Mouse (Mus musculus): ENCODE measurements around the gene Slc25a20.

The Slc25a20 gene

DNA sequence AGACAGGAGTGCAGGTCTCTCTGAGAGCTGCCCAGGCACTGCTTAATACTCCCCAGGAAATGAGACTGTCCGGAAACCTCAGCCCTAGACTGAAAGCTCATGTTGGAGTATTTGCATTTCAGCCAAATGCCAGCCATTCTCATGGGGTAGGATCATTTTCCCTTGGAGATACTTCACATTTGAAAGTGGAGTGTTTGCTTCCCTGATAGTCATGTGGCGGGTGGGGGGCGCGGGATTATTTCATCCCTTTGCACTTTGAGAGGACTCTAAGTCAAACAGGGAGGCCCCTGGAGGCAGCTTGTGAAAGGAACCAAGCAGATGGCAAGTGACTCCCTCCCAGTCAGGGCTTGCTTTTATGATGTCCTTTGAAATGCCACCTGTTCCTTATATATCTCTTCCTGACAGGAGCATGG, 24.6 kb downstream of the Slc25a20 start:
- in situ Hi-C loops (cut with MboI, MseI): no loop called here

DNA sequence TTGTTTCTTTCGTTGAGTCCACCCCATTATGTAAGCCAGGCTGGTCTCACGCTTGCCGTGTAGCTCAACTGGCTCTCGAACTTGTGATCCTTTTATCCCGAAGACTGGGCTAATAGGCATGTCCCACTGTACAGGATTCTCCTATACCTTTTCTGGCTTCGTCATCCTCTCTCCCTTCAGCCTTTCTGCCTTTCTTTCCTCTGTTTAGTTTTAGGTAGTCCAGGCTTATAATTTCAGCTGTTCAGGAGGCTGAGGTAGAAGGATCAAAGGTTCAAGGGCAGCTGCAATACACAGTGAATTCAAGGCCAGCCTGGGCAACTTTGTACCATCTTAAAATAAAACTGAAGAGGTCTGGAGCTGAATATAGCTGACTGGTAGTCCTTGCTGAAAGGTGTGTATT, 25.3 kb downstream of the Slc25a20 start:
- in situ Hi-C loops (cut with MboI, MseI): no loop called here

DNA sequence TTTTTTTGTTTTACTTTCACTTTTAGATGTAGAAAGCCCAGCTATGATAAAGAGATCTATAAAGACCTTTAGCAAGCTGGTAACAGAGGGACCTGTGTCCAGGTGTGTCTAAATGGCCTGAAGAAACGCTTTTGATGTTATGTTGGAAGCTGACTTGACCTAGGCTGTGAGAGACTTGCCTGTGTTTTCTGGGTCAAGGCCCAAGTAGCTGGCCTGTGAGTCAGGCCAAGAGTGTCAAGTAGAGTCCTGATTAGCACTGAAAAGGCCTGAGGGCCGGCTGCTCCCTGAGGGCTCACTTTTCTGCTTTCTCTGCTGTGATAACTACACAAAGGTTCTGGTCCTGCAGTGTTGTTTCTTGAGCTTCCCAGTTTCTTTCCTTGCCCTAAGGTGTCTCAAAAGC, 25.8 kb downstream of the Slc25a20 start:
- in situ Hi-C loops (cut with MboI, MseI): no loop called here

DNA sequence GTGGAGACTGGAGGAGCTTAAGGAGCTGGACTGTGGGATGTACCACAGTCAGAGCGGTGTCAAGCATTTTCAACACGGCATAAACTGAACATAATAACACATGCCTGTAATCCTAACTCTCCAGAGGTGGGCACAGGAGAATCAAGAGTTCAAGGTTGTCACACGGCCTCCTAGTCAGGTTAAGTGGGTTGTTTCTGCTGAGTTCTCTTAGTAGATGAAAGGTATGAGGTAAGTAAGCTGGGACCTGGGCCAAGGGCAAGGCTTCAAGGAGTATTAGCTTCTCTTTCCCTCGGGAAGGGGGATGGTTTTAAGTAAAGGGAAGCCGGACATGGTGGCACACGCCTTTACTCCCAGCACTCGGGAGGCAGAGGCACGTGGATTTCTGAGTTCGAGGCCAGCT, 26.6 kb downstream of the Slc25a20 start:
- in situ Hi-C loops (cut with MboI, MseI): no loop called here

DNA sequence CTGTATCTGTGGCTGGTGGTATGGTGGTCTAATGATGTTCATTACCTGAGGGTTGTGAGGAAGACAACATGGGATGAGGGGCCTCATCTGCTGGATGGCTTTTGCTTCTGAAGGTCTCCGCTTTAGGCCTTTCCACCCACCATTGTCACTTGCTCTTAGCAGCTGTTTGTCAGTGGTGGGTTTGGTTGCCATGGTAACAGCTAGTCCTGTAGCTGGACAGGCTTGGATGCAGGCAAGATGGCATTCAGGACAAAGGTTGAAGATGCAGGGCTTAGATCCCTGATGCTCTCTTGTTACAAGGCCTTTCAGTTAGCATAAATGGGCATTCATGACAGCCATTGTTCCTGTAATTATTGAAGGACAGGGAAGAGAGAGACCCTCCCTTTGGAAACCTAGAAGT, 27.2 kb downstream of the Slc25a20 start, which contains the start of gene Prkar2a:
Prkar2a (plus strand) TSS at position 209 of the 400 bp plus-strand sequence.
- in situ Hi-C loops (cut with MboI, MseI): no loop called here

DNA sequence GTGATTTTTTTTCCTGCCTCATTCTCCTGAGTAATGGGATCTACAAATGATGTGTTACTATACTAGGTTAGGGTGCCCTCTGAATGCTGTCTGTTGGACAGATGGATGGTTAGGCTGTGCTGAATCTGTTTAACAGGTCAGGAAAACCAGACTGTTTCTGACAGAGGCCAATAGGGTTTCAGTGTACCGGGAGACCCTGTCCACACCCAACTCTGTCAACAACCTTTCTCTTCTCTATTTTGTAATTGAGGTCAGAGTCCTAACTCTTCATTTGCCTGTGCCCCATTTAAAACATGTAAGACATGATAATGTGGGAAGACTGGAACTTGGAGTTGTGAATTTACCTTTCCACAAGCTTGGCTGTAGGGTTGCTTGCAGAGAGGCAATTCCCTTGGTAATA, 28.1 kb downstream of the Slc25a20 start:
- in situ Hi-C loops (cut with MboI, MseI): no loop called here

DNA sequence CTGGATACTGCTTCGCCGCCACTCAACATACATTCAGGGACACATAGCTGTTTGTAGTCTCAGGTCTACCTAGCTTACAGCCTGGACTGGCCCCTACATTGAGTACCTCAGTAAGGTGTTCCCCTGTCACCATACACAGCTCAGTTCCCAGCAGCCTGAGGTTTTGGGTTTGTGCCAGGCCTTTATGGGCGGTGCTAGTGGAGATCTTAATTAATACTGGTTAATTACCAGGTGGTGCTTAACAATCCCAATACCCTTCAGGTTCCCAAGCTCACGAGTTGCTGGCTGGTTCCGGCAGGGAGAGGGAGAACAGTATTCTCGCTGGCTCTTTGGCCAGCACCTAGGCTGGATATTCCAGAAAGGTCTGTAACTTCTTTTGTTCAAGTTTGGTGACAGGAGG, 29.0 kb downstream of the Slc25a20 start:
- in situ Hi-C loops (cut with MboI, MseI): no loop called here

DNA sequence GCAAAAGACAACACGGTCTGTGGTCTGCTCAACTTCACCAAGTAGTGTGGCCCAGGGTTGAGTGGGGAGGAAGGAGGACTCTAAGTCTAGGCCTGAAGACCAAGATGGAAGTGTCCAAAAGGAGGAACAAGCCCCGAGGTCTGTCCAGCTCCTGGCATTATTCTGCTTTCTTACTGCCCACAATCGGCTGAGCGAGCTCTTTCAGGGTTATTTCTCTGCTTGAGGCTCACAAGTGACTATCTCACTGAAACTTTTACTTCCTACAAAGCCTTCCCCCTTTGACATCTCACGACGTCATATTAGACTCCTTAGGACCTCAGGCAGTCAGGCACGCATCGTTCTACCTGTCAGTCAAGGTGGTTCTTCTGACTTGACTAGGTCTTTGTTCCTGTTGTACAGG, 29.5 kb downstream of the Slc25a20 start:
- in situ Hi-C loops (cut with MboI, MseI): no loop called here

DNA sequence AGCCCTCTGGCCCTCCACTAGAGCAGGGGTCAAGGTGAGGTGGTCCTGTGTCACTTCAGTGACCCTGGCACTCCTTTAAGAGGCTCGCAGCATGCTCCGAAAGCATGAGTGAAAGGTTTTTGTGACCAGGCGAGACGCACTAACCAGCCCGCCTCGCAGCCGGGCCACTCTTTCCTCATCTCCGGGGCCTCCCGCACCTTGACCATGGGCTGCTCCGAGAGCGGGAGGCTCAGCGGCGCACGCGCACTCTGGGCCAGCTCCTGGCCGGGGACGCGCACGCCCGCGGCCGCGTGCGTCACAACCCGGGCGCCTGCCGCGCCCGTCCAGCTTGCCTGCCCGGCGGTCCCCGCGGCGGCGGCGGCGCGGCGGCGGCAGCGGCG, 29.9 kb downstream of the Slc25a20 start:
- in situ Hi-C loops (cut with MboI, MseI): no loop called here

DNA sequence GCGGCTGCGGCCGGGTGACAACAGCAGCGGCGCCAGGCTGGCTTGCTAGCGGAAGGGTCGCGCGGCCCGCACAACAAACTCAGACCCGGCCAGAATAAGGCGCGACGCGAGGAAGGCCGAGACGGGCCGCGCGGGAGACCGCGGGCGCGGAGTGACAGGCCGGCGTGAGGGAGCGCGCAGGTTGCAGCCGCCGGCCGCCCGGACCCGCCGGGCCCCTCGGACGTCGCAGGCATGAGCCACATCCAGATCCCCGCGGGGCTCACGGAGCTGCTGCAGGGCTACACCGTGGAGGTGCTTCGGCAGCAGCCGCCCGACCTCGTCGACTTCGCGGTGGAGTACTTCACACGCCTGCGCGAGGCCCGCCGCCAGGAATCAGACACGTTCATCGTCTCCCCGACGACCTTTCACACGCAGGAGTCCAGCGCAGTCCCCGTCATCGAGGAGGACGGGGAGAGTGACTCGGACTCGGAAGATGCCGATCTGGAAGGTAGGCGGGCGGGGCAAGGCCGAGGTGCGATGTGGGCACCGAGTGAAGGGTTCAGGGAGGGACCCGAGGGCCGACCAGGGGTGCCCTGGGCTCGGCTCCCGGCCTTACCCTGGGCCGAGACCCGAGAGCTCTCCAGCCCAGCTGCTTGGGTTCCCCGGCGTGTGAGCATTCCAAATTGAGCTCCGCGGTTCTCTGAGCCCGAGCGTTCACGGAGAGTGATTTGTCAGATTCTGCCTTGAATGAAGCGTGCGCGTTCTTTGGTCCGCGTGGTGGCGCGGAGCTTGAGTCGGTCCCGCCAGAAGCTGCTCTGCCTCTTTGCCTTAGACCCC, 30.5 kb downstream of the Slc25a20 start:
- in situ Hi-C loops (cut with MboI, MseI): no loop called here

DNA sequence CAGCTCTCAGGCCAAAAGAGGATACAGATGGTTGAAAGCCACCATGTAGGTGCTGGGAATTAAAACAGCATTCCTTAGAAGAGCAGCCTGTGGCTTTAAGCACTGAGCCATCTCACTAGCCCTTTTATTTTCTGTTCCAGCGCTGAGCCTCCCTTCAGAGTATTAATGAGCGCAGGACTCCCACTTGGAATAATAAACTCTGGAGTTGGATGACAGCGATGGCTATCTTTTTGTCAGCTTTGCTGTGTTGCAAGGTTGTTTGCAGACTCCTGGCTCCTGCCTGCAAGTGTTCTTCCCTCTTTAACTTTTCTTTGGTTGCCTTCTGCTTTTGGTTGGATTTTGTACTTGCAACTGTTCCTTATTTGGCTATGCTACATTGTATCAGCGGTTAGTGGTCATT, 32.1 kb downstream of the Slc25a20 start:
- in situ Hi-C loops (cut with MboI, MseI): no loop called here

DNA sequence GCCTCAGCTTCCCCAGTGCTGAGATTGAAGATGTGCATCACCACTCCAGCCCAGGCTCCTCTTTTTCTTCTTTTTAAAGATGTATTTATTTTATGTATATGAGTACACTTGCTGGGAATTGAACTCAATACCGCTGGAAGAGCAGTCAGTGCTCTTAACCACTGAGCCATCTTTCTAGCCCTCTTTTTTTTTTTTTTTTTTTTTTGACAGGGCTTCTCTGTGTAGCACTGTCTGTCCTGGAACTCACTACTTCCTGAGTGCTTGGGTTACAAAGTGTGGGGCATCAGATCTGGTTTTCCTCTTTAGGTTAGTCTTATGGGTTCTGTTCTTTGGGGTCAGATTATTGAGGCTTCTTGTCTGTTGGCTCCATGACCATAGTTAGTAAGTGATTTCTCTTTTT, 32.6 kb downstream of the Slc25a20 start:
- in situ Hi-C loops (cut with MboI, MseI): no loop called here

DNA sequence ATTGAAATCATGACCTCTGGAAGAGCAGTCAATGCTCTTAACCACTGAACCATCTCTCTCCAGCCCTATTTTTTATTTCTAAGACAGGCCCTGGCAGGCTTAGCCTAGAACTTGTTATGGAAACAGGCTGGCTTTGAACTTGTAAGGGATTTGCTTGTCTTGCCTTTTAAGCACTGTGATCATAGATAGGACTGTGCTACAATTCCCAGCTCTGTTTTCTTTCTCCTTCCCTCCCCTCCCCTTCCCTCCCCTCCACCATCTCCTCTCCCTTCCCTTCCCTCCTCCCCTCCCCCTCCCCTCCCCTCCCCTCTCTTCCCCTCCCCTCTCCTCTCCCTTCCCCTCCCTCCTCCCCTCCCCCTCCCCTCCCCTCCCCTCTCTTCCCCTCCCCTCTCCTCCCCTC, 40.6 kb downstream of the Slc25a20 start:
- in situ Hi-C loops (cut with MboI, MseI): loop anchor here in 1 of 2 experiments (10.0 kb wide), 1 partner anchor 1362 kb away; no protein-coding TSS in a partner anchor

DNA sequence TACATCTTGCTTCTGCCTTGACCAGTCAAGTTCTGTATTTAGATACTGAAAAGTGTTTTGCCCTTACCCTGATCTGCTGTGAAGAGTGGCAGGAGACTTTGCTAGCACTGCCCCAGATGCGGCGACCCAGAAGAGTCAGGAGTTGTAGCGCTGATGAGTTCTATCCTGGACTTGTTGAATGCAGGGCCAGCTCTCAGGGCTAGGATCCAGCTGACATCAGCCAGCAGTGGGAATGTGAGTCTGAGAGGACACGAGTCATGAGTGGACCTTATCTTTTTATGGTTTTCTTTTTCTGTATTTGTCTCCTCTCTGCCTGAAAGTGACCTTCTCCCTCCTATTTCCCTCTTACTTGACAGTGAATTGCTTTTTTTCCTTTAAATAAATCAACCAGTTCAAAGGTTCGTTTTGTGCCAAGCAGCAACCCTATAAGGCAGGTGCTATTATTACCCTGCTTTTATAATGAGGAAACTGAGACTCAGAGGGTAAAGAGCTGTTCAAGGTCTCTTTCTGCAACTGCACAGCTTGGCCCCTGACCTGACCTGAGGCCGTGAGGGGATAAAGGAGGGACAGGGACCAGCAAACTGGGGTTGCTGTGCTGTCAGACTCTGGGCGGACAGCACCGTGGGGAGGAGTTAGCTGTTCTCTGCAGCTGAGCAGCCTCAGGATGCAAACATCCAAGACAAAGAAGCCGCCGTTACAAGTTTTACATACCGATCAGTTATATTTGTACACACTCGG, 41.7 kb downstream of the Slc25a20 start:
- in situ Hi-C loops (cut with MboI, MseI): loop anchor here in 1 of 2 experiments (10.0 kb wide), 1 partner anchor 1361 kb away; no protein-coding TSS in a partner anchor

DNA sequence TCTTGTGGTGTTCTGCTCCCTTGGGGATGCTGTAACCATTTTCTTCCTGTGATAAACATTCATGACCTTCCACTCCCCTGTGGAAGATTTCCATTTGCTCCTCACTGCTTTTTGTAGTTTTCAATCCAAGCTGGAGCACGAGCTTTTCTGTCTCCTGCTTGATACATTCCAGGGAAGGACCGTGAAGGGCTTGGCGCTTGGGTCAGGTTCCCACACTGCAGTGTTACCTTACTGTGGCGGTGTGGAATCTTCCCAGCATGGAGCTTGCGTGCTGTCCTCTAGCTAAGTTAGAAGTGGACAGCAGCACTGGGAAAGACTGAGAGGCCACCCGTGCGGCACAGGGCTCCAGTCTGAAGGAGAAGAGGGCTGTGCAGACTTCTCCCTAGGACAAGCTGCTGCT, 42.7 kb downstream of the Slc25a20 start:
- in situ Hi-C loops (cut with MboI, MseI): loop anchor here in 1 of 2 experiments (10.0 kb wide), 1 partner anchor 1360 kb away; no protein-coding TSS in a partner anchor

DNA sequence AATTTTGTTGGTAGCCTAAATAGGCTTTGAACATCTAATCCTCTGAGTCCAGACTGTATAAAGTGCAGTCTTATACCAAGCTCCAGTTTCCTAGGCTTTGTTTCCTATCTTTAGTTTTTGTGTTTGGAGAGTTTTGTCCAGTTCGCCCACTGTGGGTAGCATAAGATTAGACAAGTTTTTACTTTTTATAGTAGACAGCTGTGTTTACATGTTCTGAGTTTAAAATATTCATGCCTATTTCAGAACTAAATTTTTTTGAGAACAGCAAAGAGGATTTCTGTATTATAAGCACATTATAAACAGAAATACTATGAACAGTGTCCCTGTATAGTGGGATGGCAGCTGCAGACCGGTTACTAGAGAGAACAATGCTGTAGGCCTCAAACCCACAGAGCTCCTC, 45.3 kb downstream of the Slc25a20 start:
- in situ Hi-C loops (cut with MboI, MseI): loop anchor here in 1 of 2 experiments (10.0 kb wide), 1 partner anchor 1358 kb away; no protein-coding TSS in a partner anchor

DNA sequence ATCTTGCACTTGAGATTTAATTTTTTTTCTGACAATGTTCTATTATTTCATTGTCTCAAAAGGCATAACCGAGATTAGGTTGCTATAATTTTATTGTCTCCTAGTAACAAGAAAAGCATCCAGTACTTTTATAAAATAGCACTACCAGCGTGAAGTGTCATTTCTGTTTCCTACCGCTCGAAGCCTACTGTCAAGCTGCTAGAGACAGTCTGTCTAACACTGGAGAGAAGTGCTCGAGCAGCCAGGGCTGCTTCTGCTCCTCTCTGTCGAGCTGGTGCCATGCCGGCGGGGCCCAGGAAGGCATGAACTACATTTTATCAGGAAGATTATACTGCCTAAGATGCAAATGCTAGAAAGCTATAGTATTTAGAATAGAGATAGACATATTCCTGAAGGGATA, 46.9 kb downstream of the Slc25a20 start:
- in situ Hi-C loops (cut with MboI, MseI): loop anchor here in 1 of 2 experiments (10.0 kb wide), 1 partner anchor 1356 kb away; no protein-coding TSS in a partner anchor

DNA sequence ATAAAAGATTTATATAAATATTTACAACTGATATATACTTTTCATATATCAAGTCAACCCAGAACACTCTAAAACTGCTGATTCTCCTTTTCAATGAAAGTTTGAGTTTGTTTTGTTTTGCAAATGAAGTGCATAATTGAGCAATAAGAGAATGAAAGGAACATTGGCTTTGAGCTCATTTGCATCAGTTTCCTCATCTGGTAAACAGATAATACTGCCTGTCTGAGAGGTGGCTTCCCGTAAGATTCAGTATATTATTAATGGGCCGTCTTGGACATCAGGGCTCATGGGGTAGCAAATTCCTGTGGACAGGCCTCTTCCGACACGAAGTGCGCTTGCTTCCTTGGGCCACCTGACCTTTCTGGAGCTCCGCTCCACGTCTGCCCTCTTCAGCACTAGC, 48.9 kb downstream of the Slc25a20 start:
- in situ Hi-C loops (cut with MboI, MseI): no loop called here

DNA sequence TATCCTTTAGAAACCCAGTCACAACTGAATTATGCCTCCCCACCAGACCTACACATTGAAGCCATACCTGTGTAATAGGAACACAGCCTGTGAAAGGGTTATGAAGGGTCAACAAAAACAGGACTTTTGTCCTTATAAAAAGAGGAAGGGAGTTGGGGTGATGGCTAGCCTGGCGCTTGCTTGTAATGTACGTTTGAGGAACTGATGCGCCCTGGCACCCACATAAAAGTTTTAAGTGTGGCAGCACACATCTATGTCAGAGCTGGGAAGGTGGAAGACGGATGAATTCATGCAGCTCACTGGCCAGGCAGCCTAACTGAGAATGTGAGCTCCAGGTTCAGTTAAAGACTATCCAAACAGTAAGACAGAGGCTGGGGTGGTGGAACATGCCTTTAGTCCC, 54.3 kb downstream of the Slc25a20 start:
- in situ Hi-C loops (cut with MboI, MseI): no loop called here

DNA sequence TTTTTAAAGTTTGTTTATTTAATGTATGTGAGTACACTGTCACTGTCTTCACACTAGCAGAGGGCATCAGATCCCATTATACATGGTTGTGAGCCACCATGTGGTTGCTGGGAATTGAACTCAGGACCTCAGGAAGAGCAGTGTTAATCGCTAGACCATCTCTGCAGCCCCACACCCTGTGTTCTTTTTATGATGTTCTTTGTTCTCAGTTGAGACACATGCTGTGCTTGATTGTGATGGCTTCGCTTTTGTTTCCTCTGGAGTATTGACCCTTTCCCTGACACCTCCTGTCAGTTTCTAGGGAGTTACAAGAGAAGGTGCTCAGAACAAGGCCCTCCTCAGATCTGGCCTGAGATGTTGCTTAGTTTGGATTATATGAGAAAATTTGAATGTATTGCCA, 61.9 kb downstream of the Slc25a20 start:
- in situ Hi-C loops (cut with MboI, MseI): no loop called here

DNA sequence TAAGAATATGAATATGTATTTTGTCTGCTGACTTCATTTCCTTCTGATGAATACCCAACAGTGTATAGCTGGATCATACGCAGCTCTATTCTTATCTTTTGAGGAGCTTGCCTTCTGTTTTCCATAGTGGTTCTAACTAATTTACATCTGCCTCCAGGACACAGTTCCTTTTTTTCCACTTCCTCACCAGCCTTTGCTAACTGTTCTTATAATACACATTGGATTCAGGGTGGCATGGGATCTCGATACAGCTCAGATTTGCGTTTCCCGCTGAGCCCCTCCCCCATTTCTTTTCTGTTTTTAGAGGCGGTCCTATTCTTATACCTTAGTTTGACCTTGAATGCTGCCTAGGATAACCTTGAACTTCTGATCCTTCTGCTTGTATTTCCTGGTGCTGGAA, 64.2 kb downstream of the Slc25a20 start:
- in situ Hi-C loops (cut with MboI, MseI): no loop called here

DNA sequence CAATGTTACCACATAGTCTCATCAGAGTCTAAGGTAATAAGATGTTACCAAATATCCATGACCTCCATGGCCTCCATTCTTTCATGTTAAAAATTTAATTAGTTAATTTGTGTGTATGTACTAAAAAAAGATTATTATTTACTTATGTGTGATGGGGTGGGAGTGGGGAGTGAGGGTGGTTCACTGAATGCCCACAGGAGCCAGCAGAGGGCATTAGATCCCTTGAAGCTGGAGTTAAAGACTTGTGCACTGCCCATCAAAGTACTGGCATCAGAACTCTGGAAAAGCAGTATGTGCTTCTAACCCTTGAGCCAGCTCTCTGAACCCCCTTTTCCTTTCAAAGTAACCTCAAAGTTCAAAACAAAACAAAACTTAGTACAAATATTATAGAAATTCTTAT, 67.2 kb downstream of the Slc25a20 start:
- in situ Hi-C loops (cut with MboI, MseI): no loop called here

DNA sequence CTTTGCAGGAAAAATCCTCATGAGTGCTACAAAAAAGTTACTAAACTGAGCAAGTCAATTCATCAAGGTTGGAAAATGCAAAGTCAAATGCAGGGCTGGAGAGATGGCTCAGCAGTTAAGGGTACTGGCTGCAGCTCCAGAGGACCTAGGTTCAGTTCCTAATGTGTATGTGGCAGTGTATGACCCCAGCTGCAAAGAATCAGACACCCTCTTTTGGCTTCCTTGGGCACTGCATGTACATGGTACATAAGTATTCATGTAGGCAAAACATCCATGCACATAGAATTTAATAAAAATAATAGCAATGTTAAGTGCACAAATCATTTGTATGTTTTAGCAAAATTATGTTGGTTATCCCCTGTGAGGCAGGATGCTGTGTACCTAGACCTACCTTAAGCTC, 70.6 kb downstream of the Slc25a20 start:
- in situ Hi-C loops (cut with MboI, MseI): no loop called here

Data from T-helper 17 cell (primary cell).